Mouse (Mus musculus) bone marrow macrophage, adult 2 months (primary cell): Measurements from ENCODE around the gene Pf4. TPM values are rescaled to one million over a fixed set of nuclear protein-coding genes. Genes with fewer than 3 reads are reported as not detected.
A peak's percentile ranks its signal among the peaks of the same experiment; 100 is the strongest.
"Not testable (repeated sequence)": the region's sequence is repeated elsewhere in the genome, so short reads cannot be mapped to it uniquely, and the experiment has no call there.

ENCODE experiments used
- H3K27ac ChIP-seq: 2 replicates; pipeline ENCODE4 v1.5.1; 2012; ENCODE audit warnings: low read depth, low read length; ENCODE audit not compliant: insufficient read depth
- H3K4me1 ChIP-seq: 2 replicates; pipeline ENCODE4 v1.6.1; 2012; ENCODE audit warnings: low read length; ENCODE audit not compliant: control insufficient read depth, insufficient read depth
- H3K4me3 ChIP-seq: 2 replicates; pipeline ENCODE4 v1.5.1; 2012; ENCODE audit warnings: mild to moderate bottlenecking, low read length, moderate library complexity; ENCODE audit not compliant: insufficient read depth
- CTCF ChIP-seq: IDR thresholded peaks from 2 replicates; pipeline ENCODE4 v1.5.1; 2012; ENCODE audit warnings: low read depth, mild to moderate bottlenecking, low read length, moderate library complexity
- POLR2A ChIP-seq: IDR thresholded peaks from 2 replicates; pipeline ENCODE4 v1.6.1; 2012; ENCODE audit warnings: mild to moderate bottlenecking, low read depth, low read length, borderline replicate concordance
- polyA plus RNA-seq: library from polyadenylated mRNA; stranded (reverse); fragments of >200 nt; gene quantifications from 2 replicates; pipeline ENCODE4 v1.2.4, GENCODE M21; 2012; ENCODE audit not compliant: missing spikeins, insufficient read depth, insufficient read length

The Pf4 gene
- polyA plus RNA-seq, 1 experiment = 349 TPM

- TF ChIP-seq CTCF = peak; percentile 32; the same call in 1 of the 2 replicates
- TF ChIP-seq POLR2A = no peak
- Histone ChIP-seq H3K4me3 (no peak within 1 kb of the TSS), H3K4me1 (peaks cover 18% of the 10 kb centered on the region), H3K27ac (no peak within 1 kb of the TSS)
These were observed 13.7 kb downstream of the Pf4 start, which contains the start of gene Cxcl3 for GRCm38 (mm10) chr5:90785659-90786588. Gene Cxcl3 (plus strand): TSS chr5:90786103.

DNA sequence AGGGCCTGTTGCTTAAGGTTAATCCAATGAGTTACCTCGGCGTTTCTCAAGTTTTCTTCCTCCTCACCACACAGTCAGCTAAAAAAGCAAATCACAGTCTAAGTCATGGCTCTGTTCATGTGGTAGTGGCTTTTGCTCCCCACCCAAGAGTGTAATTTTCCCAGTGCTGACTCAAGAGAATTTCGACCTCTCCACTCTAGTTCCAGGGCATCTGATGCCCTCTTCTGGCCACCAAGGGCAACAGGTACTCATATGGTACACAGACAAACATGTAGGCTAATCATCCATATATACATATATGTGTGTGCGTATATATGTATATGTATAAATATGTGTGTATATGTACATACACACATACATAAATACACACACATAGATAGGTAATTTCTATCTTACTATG, 15.9 kb downstream of the Pf4 start:
- Histone ChIP-seq H3K27ac (no peak overlapping the region), H3K4me1 (peaks cover 16% of the 10 kb centered on the region), H3K4me3 (no peak overlapping the region)
- no peak for TF ChIP-seq CTCF

- peaks cover 13% of the 10 kb centered on the region for H3K4me1 ChIP-seq
- TF ChIP-seq CTCF (no peak), POLR2A (no peak)
- H3K4me3 ChIP-seq = no peak overlapping the region
- no peak overlapping the region for H3K27ac ChIP-seq
These were observed 17.3 kb downstream of the Pf4 start for GRCm38 (mm10) chr5:90789306-90790073.

DNA sequence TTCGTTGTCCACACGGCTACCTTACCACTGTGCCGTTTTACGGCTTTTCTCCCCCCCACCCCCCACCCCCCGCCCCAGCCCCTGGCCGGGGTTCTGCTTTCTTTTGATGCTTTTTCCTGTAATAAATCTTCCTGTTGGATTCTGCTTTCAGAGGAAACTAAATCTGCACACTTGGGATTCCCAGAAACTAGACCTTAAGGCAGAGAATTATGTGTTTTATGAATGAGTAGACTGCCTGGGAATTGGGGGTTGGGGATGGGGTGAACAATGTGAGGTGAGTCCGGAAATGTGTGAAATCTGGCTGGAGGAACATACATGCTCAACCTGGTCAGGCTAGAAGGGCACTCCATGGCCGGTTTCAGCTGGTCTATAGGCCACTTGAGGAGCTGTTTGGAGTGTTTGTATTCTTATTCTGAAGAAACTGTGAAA, 17.9 kb downstream of the Pf4 start:
- Histone ChIP-seq H3K27ac (no peak overlapping the region), H3K4me1 (peaks cover 13% of the 10 kb centered on the region)
- TF ChIP-seq CTCF = no peak
- no peak for TF ChIP-seq POLR2A

DNA sequence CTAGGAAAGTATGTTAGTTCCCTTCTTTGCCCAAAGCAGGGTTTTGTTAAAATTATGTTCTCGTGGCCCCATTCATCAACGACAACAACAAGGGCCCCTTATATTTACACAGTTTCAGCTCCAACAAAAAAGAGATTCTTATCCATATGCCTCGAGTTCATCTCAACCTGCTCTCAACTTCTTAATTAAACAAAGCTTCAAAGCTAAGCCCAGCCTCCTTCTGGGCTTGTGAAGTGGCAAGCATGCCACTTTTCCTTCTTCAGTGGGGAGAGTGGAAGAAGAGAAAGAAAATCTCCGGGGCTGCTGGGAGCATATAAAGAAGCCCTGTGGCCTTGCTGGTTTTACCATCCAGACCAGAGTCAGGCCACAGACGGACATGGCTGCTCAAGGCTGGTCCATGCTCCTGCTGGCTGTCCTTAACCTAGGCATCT, 22.0 kb downstream of the Pf4 start, which contains the start of gene Cxcl15:
Gene Cxcl15, plus strand, starts transcription at position 340 of the 431 bp plus-strand sequence.
- TF ChIP-seq CTCF (no peak), POLR2A (no peak)
- Histone ChIP-seq H3K4me3 (no peak within 1 kb of the TSS), H3K4me1 (peaks cover 10% of the 10 kb centered on the region), H3K27ac (no peak within 1 kb of the TSS)

More for the DNA sequence above, 17.9 kb downstream of the Pf4 start:
- no peak overlapping the region for H3K4me3 ChIP-seq

GRCm38 (mm10) chr5:90795392-90795791, 23.2 kb downstream of the Pf4 start:
- not testable (repeated sequence) for H3K27ac ChIP-seq, H3K4me1 ChIP-seq, H3K4me3 ChIP-seq

- TF ChIP-seq POLR2A (no peak), CTCF (no peak)
- H3K4me3 ChIP-seq = no peak overlapping the region
- H3K4me1 ChIP-seq = no peaks in the 10 kb centered on the region
- no peak overlapping the region for H3K27ac ChIP-seq
These were observed 32.3 kb downstream of the Pf4 start for GRCm38 (mm10) chr5:90804574-90804973.

- TF ChIP-seq CTCF (no peak), POLR2A (no peak)
- H3K4me1 ChIP-seq = no peaks in the 10 kb centered on the region
- H3K27ac ChIP-seq = no peak overlapping the region
- no peak overlapping the region for H3K4me3 ChIP-seq
These were observed 33.8 kb downstream of the Pf4 start for GRCm38 (mm10) chr5:90806050-90806449.

- Histone ChIP-seq H3K4me1 (no peaks in the 10 kb centered on the region), H3K4me3 (no peak overlapping the region), H3K27ac (no peak overlapping the region)
- TF ChIP-seq POLR2A (no peak), CTCF (no peak)
These were observed 35.1 kb downstream of the Pf4 start for GRCm38 (mm10) chr5:90807176-90807950.
